Comparison of ENCODE assay signal across 9 mouse cellular contexts in genomic region chr4:139470198-139470597, GRCm38 (mm10).
A peak's percentile ranks its signal among the peaks of the same experiment; 100 is the strongest.
DNase-seq lines count a peak whose midpoint lies in the region; TF ChIP-seq lines count a peak whose summit lies in the region.
"Had no signal": no experiment of that assay in that cellular context is flagged by ENCODE, and none has a peak within 500 bp of the region (broad histone marks: within the 10 kb centered on the region; RNA-seq: fewer than 3 reads in every experiment).

No protein-coding gene starts in this region.

- no peak overlapping the region for H3K4me3 ChIP-seq in gastrocnemius, adult 2 months
- H3K4me3 ChIP-seq: megakaryocyte, embryonic 14.5 days had no signal

- intact Hi-C loops in gastrocnemius, adult 2 months (cut with DNase I), result loop anchor here (1.0 to 2.0 kb wide), 2 partner anchors 141 to 166 kb away; no protein-coding TSS in a partner anchor

- H3K27ac ChIP-seq in gastrocnemius, adult 2 months, result no peak overlapping the region

- DNase-seq in ZHBTc4 (ENCODE audit: low read depth, low spot score), result peak; percentile 86
- peak; percentile 96 to 97 for DNase-seq in cerebellum, postnatal 14 days
- DNase-seq in gastrocnemius, adult 2 months, result peak; percentile 85
- DNase-seq in hindlimb bud, embryonic 11.5 days (ENCODE audit: extremely low spot score, low read depth, low spot score), result peak; percentile 80
- DNase-seq in left cerebral cortex, adult 11 months (ENCODE audit: low spot score), result peak; percentile 77
- DNase-seq in lung, postnatal 4 days, result peak; percentile 61 to 82
- peak; percentile 83 to 85 for DNase-seq in right cerebral cortex, adult 2 months (ENCODE audit: low spot score in 2 of 2)
- DNase-seq in urinary bladder, postnatal 14 days (ENCODE audit: low spot score), result peak; percentile 85

- peak; percentile 95 for TF ChIP-seq CTCF in gastrocnemius, adult 2 months (IDR thresholded peaks at IDR 0.05)
